26 mouse cellular contexts compared by ENCODE assay signal in the genomic region with DNA sequence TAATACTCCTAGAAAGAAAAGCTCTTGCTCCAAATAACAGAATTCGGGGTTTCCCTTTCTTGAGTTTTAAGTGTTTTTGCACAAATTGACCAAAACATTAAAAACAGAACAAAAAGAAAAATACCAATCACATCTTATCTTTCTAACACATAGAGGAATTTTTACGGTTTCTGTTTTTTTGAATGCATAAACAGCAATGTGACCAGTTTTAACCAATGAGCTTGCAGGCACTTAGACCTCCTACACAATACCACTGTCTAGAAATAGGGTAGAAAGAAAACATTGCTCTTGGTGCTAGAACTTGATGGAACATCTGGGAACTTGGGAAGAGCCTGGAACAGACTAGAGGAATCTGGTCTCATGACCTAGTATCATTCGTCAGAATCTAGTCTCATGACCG.
"Had no signal": no experiment of that assay in that cellular context is flagged by ENCODE, and none has a peak within 500 bp of the region (broad histone marks: within the 10 kb centered on the region; RNA-seq: fewer than 3 reads in every experiment).

No protein-coding gene starts in this region.

- H3K4me1 ChIP-seq: hindbrain, embryonic 13.5 days; hindbrain, embryonic 15.5 days; kidney, embryonic 15.5 days; limb, embryonic 13.5 days; limb, embryonic 15.5 days had no signal

- H3K4me2 ChIP-seq: heart, embryonic 11.5 days; heart, embryonic 13.5 days; heart, embryonic 15.5 days; hindbrain, embryonic 13.5 days; hindbrain, embryonic 15.5 days; intestine, embryonic 15.5 days; kidney, embryonic 15.5 days; limb, embryonic 13.5 days; limb, embryonic 15.5 days; liver, embryonic 13.5 days had no signal

- H3K27ac ChIP-seq: heart, adult 2 months; heart, embryonic 13.5 days; heart, embryonic 15.5 days; hindbrain, embryonic 13.5 days; hindbrain, embryonic 15.5 days; hindbrain, postnatal 0 days; intestine, embryonic 15.5 days; kidney, embryonic 15.5 days; kidney, postnatal 0 days; limb, embryonic 13.5 days; limb, embryonic 15.5 days; liver, embryonic 13.5 days had no signal

- H3K4me3 ChIP-seq: heart, adult 2 months; heart, embryonic 13.5 days; heart, embryonic 15.5 days; hindbrain, embryonic 13.5 days; hindbrain, embryonic 15.5 days; intestine, embryonic 15.5 days; kidney, embryonic 15.5 days; limb, embryonic 13.5 days; limb, embryonic 15.5 days; liver, embryonic 13.5 days had no signal

- H3K9ac ChIP-seq: heart, embryonic 13.5 days; heart, embryonic 15.5 days; hindbrain, embryonic 13.5 days; hindbrain, embryonic 15.5 days; intestine, embryonic 15.5 days; kidney, embryonic 15.5 days; limb, embryonic 13.5 days; limb, embryonic 15.5 days; liver, embryonic 13.5 days had no signal

- H3K36me3 ChIP-seq: heart, embryonic 13.5 days; heart, embryonic 15.5 days; hindbrain, embryonic 13.5 days; hindbrain, embryonic 15.5 days; intestine, embryonic 15.5 days; kidney, embryonic 15.5 days; limb, embryonic 13.5 days; limb, embryonic 15.5 days; liver, embryonic 13.5 days had no signal

- DNase-seq: gastrocnemius, postnatal 14 days; gastrocnemius, postnatal 36 days; heart, adult 2 months; heart, postnatal 14 days; heart, postnatal 36 days; kidney, adult 18-20 months; kidney, adult 9 months; kidney, postnatal 14 days; kidney, postnatal 4 days; layer of hippocampus, adult 9-11 months; layer of hippocampus, postnatal 36 days; left cerebral cortex, postnatal 4 days; liver, embryonic 13.5 days had no signal

- H3K27me3 ChIP-seq: heart, embryonic 13.5 days; heart, embryonic 15.5 days; hindbrain, embryonic 15.5 days; intestine, embryonic 15.5 days; kidney, embryonic 15.5 days; limb, embryonic 13.5 days; limb, embryonic 15.5 days; liver, embryonic 13.5 days had no signal

- ATAC-seq: hindbrain, postnatal 0 days; inflammation-experienced regulatory T-cells, adult 6 months; intestine, embryonic 15.5 days; intestine, postnatal 0 days had no signal

- H3K9me3 ChIP-seq: heart, embryonic 13.5 days; heart, embryonic 15.5 days; hindbrain, embryonic 13.5 days; hindbrain, embryonic 15.5 days; intestine, embryonic 15.5 days; kidney, embryonic 15.5 days; limb, embryonic 13.5 days; limb, embryonic 15.5 days; liver, embryonic 13.5 days had no signal
